Mouse (Mus musculus): ENCODE results near the gene Gm10563.

GRCm38 (mm10) chr4:155566555-155566954 is 78.7 kb downstream of the Gm10563 start:
- TF ChIP-seq MAX (IDR thresholded peaks at IDR 0.05; ENCODE audit: low read depth) (no peak), TCF12 (IDR thresholded peaks at IDR 0.05; ENCODE audit: insufficient read depth, poor library complexity, severe bottlenecking) (no peak)
